Mouse (Mus musculus) CH12.LX (cell line): ENCODE data around the gene Fcgr2b. TPM values are rescaled to one million over a fixed set of nuclear protein-coding genes. Genes with fewer than 3 reads are reported as not detected.

ENCODE experiments used
- DNase-seq: peaks from one replicate; pipeline ENCODE4 v3.0.0-alpha.2; 2013; ENCODE audit errors: extremely low read depth
- H3K27ac ChIP-seq: 2 replicates; pipeline ENCODE4 v1.5.1; 2012; ENCODE audit warnings: low read depth, mild to moderate bottlenecking, control low read depth, moderate library complexity; ENCODE audit not compliant: insufficient read depth
- H3K27me3 ChIP-seq: replicated peaks from 2 replicates; pipeline ENCODE3; 2012; ENCODE audit warnings: inconsistent platforms
- H3K36me3 ChIP-seq, 2 experiments: replicated peaks in 1 of 2; 2 replicates each; pipeline versions ENCODE3 to v1.6.1; 2012; ENCODE audit warnings: inconsistent platforms in 1 of 2, low read length in 1 of 2, mild to moderate bottlenecking in 1 of 2, mixed read lengths in 1 of 2, moderate library complexity in 1 of 2; ENCODE audit not compliant: control insufficient read depth in 1 of 2, insufficient read depth in 1 of 2
- H3K4me1 ChIP-seq, 2 experiments: 2 replicates each; pipeline ENCODE4 v1.6.1; 2012; ENCODE audit warnings: inconsistent platforms in 1 of 2, moderate library complexity in 1 of 2; ENCODE audit not compliant: insufficient read depth in 2 of 2, control insufficient read depth in 1 of 2
- H3K4me2 ChIP-seq: 2 replicates; pipeline ENCODE4 v1.6.1; 2012; ENCODE audit warnings: low read depth, mild to moderate bottlenecking, control low read depth; ENCODE audit not compliant: poor library complexity, insufficient read depth, severe bottlenecking
- H3K4me3 ChIP-seq, 3 experiments: fragments of 150-350 bp in 1 of 3; sonication (generic) in 1 of 3; replicated peaks in 1 of 3; 2 replicates each; pipeline versions ENCODE3 to v1.5.1; 2011 to 2012; ENCODE audit warnings: low read depth in 2 of 3, low read length in 2 of 3, mild to moderate bottlenecking in 2 of 3, moderate library complexity in 2 of 3, control low read depth in 1 of 3, improper control_type of control experiment in 1 of 3, inconsistent platforms in 1 of 3, mixed read lengths in 1 of 3; ENCODE audit not compliant: poor library complexity in 1 of 3
- H3K79me2 ChIP-seq: replicated peaks from 2 replicates; pipeline ENCODE4 v1.6.1; 2012; ENCODE audit warnings: mild to moderate bottlenecking, moderate library complexity; ENCODE audit not compliant: control insufficient read depth, poor library complexity, insufficient read depth, severe bottlenecking; ENCODE audit errors: extremely low read depth
- H3K9ac ChIP-seq: 2 replicates; pipeline ENCODE4 v1.6.1; 2012; ENCODE audit warnings: low read depth, mild to moderate bottlenecking, control low read depth, moderate library complexity; ENCODE audit not compliant: insufficient read depth
- H3K9me3 ChIP-seq: replicated peaks from 2 replicates; pipeline ENCODE3; 2012; ENCODE audit warnings: low read length, inconsistent platforms, mixed read lengths
- E2F4 ChIP-seq: IDR thresholded peaks from 2 replicates; pipeline ENCODE4 v1.6.1; 2011; ENCODE audit warnings: low read depth, low read length, improper control_type of control experiment; ENCODE audit not compliant: insufficient replicate concordance
- ETS1 ChIP-seq: conservative IDR thresholded peaks from 2 replicates; pipeline ENCODE4 v1.6.1; 2012; ENCODE audit warnings: low read depth, mild to moderate bottlenecking, inconsistent platforms, low read length, improper control_type of control experiment, moderate library complexity
- JUN ChIP-seq: IDR thresholded peaks from 2 replicates; pipeline ENCODE4 v1.6.1; 2011; ENCODE audit warnings: low read depth, mild to moderate bottlenecking, low read length, improper control_type of control experiment, moderate library complexity; ENCODE audit not compliant: insufficient read depth
- JUND ChIP-seq: conservative IDR thresholded peaks from 2 replicates; pipeline ENCODE4 v1.6.1; 2011; ENCODE audit warnings: low read depth, low read length, improper control_type of control experiment
- KAT2A ChIP-seq: IDR thresholded peaks from 2 replicates; pipeline ENCODE4 v1.6.1; 2012; ENCODE audit warnings: low read length, improper control_type of control experiment, inconsistent platforms; ENCODE audit not compliant: insufficient replicate concordance
- MAFK ChIP-seq: IDR thresholded peaks from 2 replicates; pipeline ENCODE4 v1.6.1; 2011; ENCODE audit warnings: low read length, improper control_type of control experiment; ENCODE audit not compliant: insufficient replicate concordance
- MAZ ChIP-seq: IDR thresholded peaks from 2 replicates; pipeline ENCODE4 v1.6.1; 2012; ENCODE audit warnings: low read depth, mild to moderate bottlenecking, inconsistent platforms, low read length, improper control_type of control experiment, moderate library complexity
- NELFE ChIP-seq: IDR thresholded peaks from 2 replicates; pipeline ENCODE4 v1.6.1; 2011; ENCODE audit warnings: low read depth, low read length, improper control_type of control experiment
- NRF1 ChIP-seq: IDR thresholded peaks from 2 replicates; pipeline ENCODE4 v1.6.1; 2014; ENCODE audit warnings: low read depth, mild to moderate bottlenecking, inconsistent platforms, low read length, improper control_type of control experiment, moderate library complexity
- PAX5 ChIP-seq: IDR thresholded peaks from 2 replicates; pipeline ENCODE4 v1.6.1; 2012; ENCODE audit warnings: low read length, inconsistent platforms, mixed read lengths
- POLR2A ChIP-seq: IDR thresholded peaks from 2 replicates; pipeline ENCODE4 v1.6.1; 2011; ENCODE audit warnings: low read depth, mild to moderate bottlenecking, improper control_type of control experiment, low read length
- SMC3 ChIP-seq: IDR thresholded peaks from 2 replicates; pipeline ENCODE4 v1.6.1; 2011; ENCODE audit warnings: low read depth, low read length, improper control_type of control experiment
- TCF12 ChIP-seq: IDR thresholded peaks from 2 replicates; pipeline ENCODE4 v1.6.1; 2014; ENCODE audit warnings: low read depth, mild to moderate bottlenecking, inconsistent platforms, low read length, improper control_type of control experiment
- UBTF ChIP-seq: IDR thresholded peaks from 2 replicates; pipeline ENCODE4 v1.6.1; 2012; ENCODE audit warnings: low read depth, mild to moderate bottlenecking, inconsistent platforms, low read length, improper control_type of control experiment, moderate library complexity
- ZC3H11A ChIP-seq: IDR thresholded peaks from 2 replicates; pipeline ENCODE4 v1.6.1; 2012; ENCODE audit warnings: low read depth, mild to moderate bottlenecking, inconsistent platforms, low read length, improper control_type of control experiment
- dilution Hi-C: fragments of 300-500 bp; cut with MboI; formaldehyde crosslinking; loops from 2 replicates; pipeline ENCODE4 v1.14.3; 2020; ENCODE audit warnings: low sequenced_read_pairs; ENCODE audit not compliant: extremely low pct_unique_long_range_greater_than_20kb, extremely low pct_ligation_motif_present
- in situ Hi-C: fragments of 300-500 bp; cut with MboI; formaldehyde crosslinking; loops from 3 replicates; pipeline ENCODE4 v1.14.3; 2019; ENCODE audit warnings: low sequenced_read_pairs, low pct_ligation_motif_present, low pct_unique_long_range_greater_than_20kb, mixed read lengths
- polyA plus RNA-seq: library from polyadenylated mRNA; unstranded; fragments of >175 nt; gene quantifications from 2 replicates; pipeline ENCODE4 v1.2.1, GENCODE M21; 2012; ENCODE audit warnings: low read depth; ENCODE audit not compliant: insufficient read length
- total RNA-seq, 2 experiments: library from RNA; depleted of rRNA; stranded (reverse); fragments of 300-350 nt in 1 of 2; fragments of >200 nt in 1 of 2; gene quantifications; 2 replicates each; pipeline ENCODE4 v1.2.3; 2012 to 2014

Gene Fcgr2b
- total and polyA plus RNA-seq, 3 experiments = 20.2 to 44.3 (median 29.5) TPM

- no peak for DNase-seq
- Histone ChIP-seq H3K4me2 (no peak overlapping the region), H3K27me3 (no peaks in the 10 kb centered on the region), H3K4me3 (no peak overlapping the region), H3K36me3 (no peaks in the 10 kb centered on the region), H3K4me1 (peaks cover 3 to 27% of the 10 kb centered on the region in 2 experiments; a peak in 3 of 4 replicates), H3K9me3 (no peaks in the 10 kb centered on the region), H3K27ac (no peak overlapping the region), H3K79me2 (no peaks in the 10 kb centered on the region), H3K9ac (no peak overlapping the region)
- in situ Hi-C loops (loop anchor here (25.0 kb wide), 1 partner anchor 352 kb away; the partner anchor contains the start of gene Olfml2b), dilution Hi-C loops (no loop called here)
- TF ChIP-seq JUN (no peak), KAT2A (no peak), PAX5 (no peak), ZC3H11A (no peak), NELFE (no peak), ETS1 (no peak), E2F4 (no peak), POLR2A (no peak), TCF12 (no peak), SMC3 (no peak), JUND (no peak)
Measured at GRCm38 (mm10) chr1:170989656-170990055, 13.3 kb upstream of the Fcgr2b start.

GRCm38 (mm10) chr1:170985861-170986260 is 9.5 kb upstream of the Fcgr2b start:
- Histone ChIP-seq H3K27ac (no peak overlapping the region), H3K9ac (no peak overlapping the region), H3K4me1 (peaks cover 10 to 39% of the 10 kb centered on the region in 2 experiments; a peak in 3 of 4 replicates), H3K36me3 (no peaks in the 10 kb centered on the region), H3K27me3 (no peaks in the 10 kb centered on the region), H3K4me3 (no peak overlapping the region), H3K79me2 (no peaks in the 10 kb centered on the region), H3K4me2 (no peak overlapping the region), H3K9me3 (peaks cover 6% of the 10 kb centered on the region)
- dilution Hi-C loops (no loop called here), in situ Hi-C loops (loop anchor here (25.0 kb wide), 1 partner anchor 349 kb away; the partner anchor contains the start of gene Olfml2b)
- no peak for TF ChIP-seq MAZ
- TF ChIP-seq NRF1 = no peak
- TF ChIP-seq UBTF = no peak
- TF ChIP-seq MAFK = peak; percentile 98
- no peak for DNase-seq
